Mouse (Mus musculus) ovary, postnatal 14 days (tissue): ENCODE measurements at regions not wholly inside any gene's neighbourhood (a gene's known extent, or its start where the extent isn't known, plus 50 kb on each side); places are given as distances from the start of the nearest gene placed in this dataset.

ENCODE experiments used
- DNase-seq: peaks from one replicate; pipeline ENCODE4 v3.0.0; 2022; ENCODE audit warnings: low spot score

DNA sequence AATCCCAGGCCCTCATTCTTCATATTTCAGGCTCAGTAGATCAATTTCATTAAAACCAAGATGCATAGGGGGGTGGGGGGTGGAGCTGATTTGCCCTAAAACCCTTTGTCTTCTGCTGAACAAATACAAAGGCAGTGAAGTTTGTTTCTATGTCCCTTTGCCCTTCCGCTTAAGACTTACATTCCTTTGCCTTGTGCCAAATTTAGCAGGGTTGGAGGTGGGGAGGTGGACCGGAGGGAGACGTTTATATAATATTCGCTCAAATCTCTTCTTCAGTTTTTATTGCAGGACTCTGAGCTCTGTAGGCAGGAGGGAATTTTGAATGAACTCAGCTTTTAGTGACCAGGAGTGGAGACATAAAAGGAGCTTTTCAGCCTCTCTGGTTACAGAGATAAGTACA, 258.8 kb downstream of the Fzd1 start:
- no peak for DNase-seq

GRCm38 (mm10) chr5:4498425-4498824, 259.4 kb downstream of the Fzd1 start:
- DNase-seq, result no peak

DNA sequence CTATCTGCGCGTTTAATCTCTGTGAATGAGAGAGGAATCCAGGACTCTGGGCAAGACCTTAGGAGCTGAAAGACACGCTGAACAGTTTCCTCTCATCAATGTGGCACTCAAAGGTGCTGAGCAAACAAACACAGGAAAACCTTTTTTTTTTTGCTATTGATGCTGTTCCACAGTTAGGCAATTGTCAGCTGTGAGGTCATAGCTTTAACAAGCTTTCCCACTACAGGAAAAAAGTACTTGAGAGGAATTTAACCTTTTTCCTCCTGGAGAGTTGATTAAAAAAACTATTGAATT, 261.0 kb downstream of the Fzd1 start:
- DNase-seq, result no peak

- no peak for DNase-seq
Measured at GRCm38 (mm10) chr5:4496132-4496906, 261.5 kb downstream of the Fzd1 start.

- no peak for DNase-seq
Measured at GRCm38 (mm10) chr5:4495482-4495881, 262.4 kb downstream of the Fzd1 start.

GRCm38 (mm10) chr5:4486391-4487132, 271.3 kb downstream of the Fzd1 start:
- DNase-seq, result no peak

DNA sequence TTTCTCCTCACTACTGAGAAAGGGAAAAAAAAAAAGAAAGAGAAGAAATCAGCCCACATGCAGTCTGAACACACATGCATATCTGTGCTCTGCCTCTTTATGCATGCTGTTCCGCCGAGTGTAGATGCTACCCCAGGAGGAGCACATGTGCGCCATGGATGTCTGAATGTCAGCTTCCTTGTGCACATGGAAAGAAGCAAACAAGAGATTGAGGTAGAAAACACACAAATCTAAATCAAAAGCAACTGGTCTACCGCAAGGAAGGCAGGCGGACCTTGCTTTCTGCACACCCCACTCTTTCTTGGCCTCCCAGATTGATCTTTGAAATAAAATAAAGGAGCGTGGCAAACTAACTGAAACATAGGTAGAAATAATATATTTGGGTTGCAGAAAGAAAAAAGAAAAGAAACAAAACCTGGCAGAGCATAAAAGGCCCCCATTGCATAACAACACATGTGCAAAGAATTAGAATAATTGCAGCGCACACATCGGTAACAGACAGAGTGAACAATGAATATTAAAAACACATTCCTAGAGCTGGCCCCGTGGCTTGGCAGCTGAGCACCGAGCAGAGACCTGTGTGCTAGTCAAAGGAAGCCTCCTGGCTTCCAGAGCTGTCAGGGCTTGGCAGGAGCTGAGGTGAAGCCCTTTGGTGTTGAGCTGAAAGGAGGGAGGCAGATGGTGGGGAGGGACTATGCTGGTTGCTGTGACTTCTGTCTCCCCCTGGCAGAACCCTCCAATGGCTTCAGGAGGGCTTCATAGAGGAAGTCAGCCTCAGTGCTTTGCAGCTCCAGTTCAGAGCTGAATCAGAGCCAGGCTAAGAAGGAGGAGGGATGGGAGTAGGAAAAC, 272.1 kb downstream of the Fzd1 start:
- no peak for DNase-seq

DNA sequence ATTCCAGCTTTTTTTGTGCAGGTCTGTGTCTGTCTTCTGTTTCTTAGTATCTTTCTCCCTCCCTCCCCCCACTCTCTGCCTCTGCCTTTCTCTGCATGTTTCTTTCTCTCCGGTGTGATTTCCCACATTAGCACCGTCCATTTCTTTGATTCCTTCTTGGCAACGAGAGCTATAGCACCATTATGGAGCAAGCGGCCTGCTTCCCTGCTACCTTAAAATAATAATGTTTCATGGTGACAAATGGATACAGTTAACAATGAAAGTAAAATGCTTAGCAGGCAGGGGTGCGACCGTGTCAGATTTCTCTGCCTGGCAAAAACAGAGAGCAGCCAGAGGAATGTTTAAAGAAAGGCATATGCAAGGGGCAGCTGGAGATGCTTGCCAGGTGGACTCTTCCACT, 273.1 kb downstream of the Fzd1 start:
- DNase-seq, result no peak

GRCm38 (mm10) chr5:4484151-4484550, 273.7 kb downstream of the Fzd1 start:
- DNase-seq, result no peak

- DNase-seq, result no peak
Measured at GRCm38 (mm10) chr5:4474255-4474654, 282.1 kb downstream of the Mterf1b start.
